Mouse (Mus musculus): ENCODE data around the gene Hoxc8. TPM values are rescaled to one million over a fixed set of nuclear protein-coding genes. Genes with fewer than 3 reads are reported as not detected.

Hoxc8 gene
- polyA plus RNA-seq, 1 experiment from 2014 or later, result not detected

DNA sequence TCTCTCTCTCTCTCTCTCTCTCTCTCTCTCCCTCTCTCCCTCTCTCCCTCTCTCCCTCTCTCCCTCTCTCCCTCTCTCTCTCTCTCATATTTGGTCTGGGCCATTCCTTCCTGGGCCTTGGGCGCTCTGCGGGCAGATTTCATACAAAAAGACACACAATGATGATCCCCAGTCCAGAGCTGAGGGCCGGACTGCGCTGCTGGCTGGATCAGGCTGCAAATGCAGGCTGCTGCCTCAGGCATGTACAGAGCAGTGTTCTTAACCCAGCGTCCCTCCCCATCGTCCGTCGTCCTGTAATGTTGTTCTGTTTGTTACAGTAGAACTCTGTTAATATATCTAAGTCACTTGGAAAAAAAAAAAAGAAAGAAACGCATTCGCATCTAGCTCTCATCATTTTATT is 5.9 kb upstream of the Hoxc8 start:
- Histone ChIP-seq H3K27me3 (ENCODE audit: insufficient read depth, low read length) (peaks cover 100% of the 10 kb centered on the region), H3K36me3 (ENCODE audit: insufficient read depth) (no peaks in the 10 kb centered on the region), H3K4me3 (ENCODE audit: low read depth, low read length) (no peak overlapping the region), H3K4me1 (ENCODE audit: insufficient read depth) (0 out of 2 replicates have a peak, but pooled peaks cover 2% of the 10 kb centered on the region), H3K9me3 (ENCODE audit: low read depth, low read length) (no peaks in the 10 kb centered on the region), H3K9ac (no peak overlapping the region), H3K27ac (ENCODE audit: low read depth) (no peak overlapping the region), H3K4me2 (no peak overlapping the region)
- no peak for DNase-seq
- TF ChIP-seq CTCF (IDR thresholded peaks at IDR 0.05; ENCODE audit: low read depth), result no peak
- WGBS, result 3% methylated on average over 10 of the region's 10 CpGs
- no peak for ATAC-seq (ENCODE audit: insufficient read depth)

GRCm38 (mm10) chr15:102984925-102985324 is 5.5 kb upstream of the Hoxc8 start:
- Histone ChIP-seq H3K4me1 (ENCODE audit: insufficient read depth) (0 out of 2 replicates have a peak, but pooled peaks cover 2% of the 10 kb centered on the region), H3K27me3 (ENCODE audit: insufficient read depth, low read length) (peaks cover 100% of the 10 kb centered on the region), H3K9me3 (ENCODE audit: low read depth, low read length) (no peaks in the 10 kb centered on the region), H3K36me3 (ENCODE audit: insufficient read depth) (no peaks in the 10 kb centered on the region), H3K9ac (no peak overlapping the region), H3K27ac (ENCODE audit: low read depth) (no peak overlapping the region), H3K4me2 (no peak overlapping the region), H3K4me3 (ENCODE audit: low read depth, low read length) (no peak overlapping the region)
- DNase-seq, result no peak
- no peak for TF ChIP-seq CTCF (IDR thresholded peaks at IDR 0.05; ENCODE audit: low read depth)
- ATAC-seq (ENCODE audit: insufficient read depth), result no peak
- WGBS, result 9% methylated on average over 3 of the region's 3 CpGs

- Histone ChIP-seq H3K4me1 (ENCODE audit: insufficient read depth) (no peaks in the 10 kb centered on the region), H3K9ac (no peak overlapping the region), H3K27me3 (ENCODE audit: insufficient read depth, low read length) (peaks cover 98% of the 10 kb centered on the region), H3K36me3 (ENCODE audit: insufficient read depth) (no peaks in the 10 kb centered on the region), H3K27ac (ENCODE audit: low read depth) (no peak overlapping the region), H3K4me3 (ENCODE audit: low read depth, low read length) (no peak overlapping the region), H3K4me2 (no peak overlapping the region), H3K9me3 (ENCODE audit: low read depth, low read length) (no peaks in the 10 kb centered on the region)
- WGBS, result 3% methylated on average over 21 of the region's 21 CpGs
- DNase-seq, result peak; percentile 99
- TF ChIP-seq CTCF (IDR thresholded peaks at IDR 0.05; ENCODE audit: low read depth), result peak; percentile 94
- peak; percentile 63; the same call in 1 of the 2 replicates for ATAC-seq (ENCODE audit: insufficient read depth)
Measured at GRCm38 (mm10) chr15:102987124-102987833, 3.1 kb upstream of the Hoxc8 start.

- no peaks in the 10 kb centered on the region for H3K36me3 ChIP-seq (ENCODE audit: insufficient read depth)
- ATAC-seq (ENCODE audit: insufficient read depth) (no peak), DNase-seq (no peak)
- 24% methylated on average over 5 of the region's 5 CpGs for WGBS
- no peak overlapping the region for H3K27ac ChIP-seq (ENCODE audit: low read depth)
- no peaks in the 10 kb centered on the region for H3K4me1 ChIP-seq (ENCODE audit: insufficient read depth)
- no peak overlapping the region for H3K4me3 ChIP-seq (ENCODE audit: low read depth, low read length)
- no peak overlapping the region for H3K9ac ChIP-seq
- H3K27me3 ChIP-seq (ENCODE audit: insufficient read depth, low read length), result peaks cover 98% of the 10 kb centered on the region
- H3K9me3 ChIP-seq (ENCODE audit: low read depth, low read length), result no peaks in the 10 kb centered on the region
- TF ChIP-seq CTCF (IDR thresholded peaks at IDR 0.05; ENCODE audit: low read depth), result no peak
- no peak overlapping the region for H3K4me2 ChIP-seq
Measured at GRCm38 (mm10) chr15:102988078-102988477, 2.3 kb upstream of the Hoxc8 start.

GRCm38 (mm10) chr15:102991782-102992181 is 1.4 kb downstream of the Hoxc8 start:
- H3K36me3 ChIP-seq (ENCODE audit: insufficient read depth), result no peaks in the 10 kb centered on the region
- no peaks in the 10 kb centered on the region for H3K4me1 ChIP-seq (ENCODE audit: insufficient read depth)
- no peak for TF ChIP-seq CTCF (IDR thresholded peaks at IDR 0.05; ENCODE audit: low read depth)
- DNase-seq, result no peak
- no peak overlapping the region; the same call in 1 of the 2 replicates for H3K4me2 ChIP-seq
- no peak overlapping the region for H3K9ac ChIP-seq
- peaks cover 98% of the 10 kb centered on the region for H3K27me3 ChIP-seq (ENCODE audit: insufficient read depth, low read length)
- no peak for ATAC-seq (ENCODE audit: insufficient read depth)
- H3K9me3 ChIP-seq (ENCODE audit: low read depth, low read length), result no peaks in the 10 kb centered on the region
- H3K27ac ChIP-seq (ENCODE audit: low read depth), result no peak overlapping the region
- no peak overlapping the region for H3K4me3 ChIP-seq (ENCODE audit: low read depth, low read length)
- WGBS, result 2% methylated on average over 7 of the region's 7 CpGs

- ATAC-seq (ENCODE audit: insufficient read depth) (no peak), DNase-seq (no peak)
- no peak for TF ChIP-seq CTCF (IDR thresholded peaks at IDR 0.05; ENCODE audit: low read depth)
- Histone ChIP-seq H3K4me1 (ENCODE audit: insufficient read depth) (no peaks in the 10 kb centered on the region), H3K27me3 (ENCODE audit: insufficient read depth, low read length) (peaks cover 98% of the 10 kb centered on the region), H3K4me3 (ENCODE audit: low read depth, low read length) (no peak overlapping the region), H3K27ac (ENCODE audit: low read depth) (no peak overlapping the region), H3K36me3 (ENCODE audit: insufficient read depth) (no peaks in the 10 kb centered on the region), H3K4me2 (no peak overlapping the region; the same call in 1 of the 2 replicates), H3K9me3 (ENCODE audit: low read depth, low read length) (no peaks in the 10 kb centered on the region), H3K9ac (no peak overlapping the region)
- under 1% methylated on average over 11 of the region's 11 CpGs for WGBS
Measured at GRCm38 (mm10) chr15:102992206-102992605, 1.8 kb downstream of the Hoxc8 start.

GRCm38 (mm10) chr15:102992863-102993262 is 2.5 kb downstream of the Hoxc8 start:
- Histone ChIP-seq H3K27me3 (ENCODE audit: insufficient read depth, low read length) (peaks cover 98% of the 10 kb centered on the region), H3K4me2 (no peak overlapping the region), H3K9me3 (ENCODE audit: low read depth, low read length) (no peaks in the 10 kb centered on the region), H3K27ac (ENCODE audit: low read depth) (no peak overlapping the region), H3K36me3 (ENCODE audit: insufficient read depth) (no peaks in the 10 kb centered on the region), H3K9ac (no peak overlapping the region), H3K4me3 (ENCODE audit: low read depth, low read length) (no peak overlapping the region), H3K4me1 (ENCODE audit: insufficient read depth) (no peaks in the 10 kb centered on the region)
- 4% methylated on average over 3 of the region's 3 CpGs for WGBS
- TF ChIP-seq CTCF (IDR thresholded peaks at IDR 0.05; ENCODE audit: low read depth), result no peak
- no peak for DNase-seq
- no peak for ATAC-seq (ENCODE audit: insufficient read depth)
